Comparison of ENCODE assay signal across 15 mouse cellular contexts in the genomic region with DNA sequence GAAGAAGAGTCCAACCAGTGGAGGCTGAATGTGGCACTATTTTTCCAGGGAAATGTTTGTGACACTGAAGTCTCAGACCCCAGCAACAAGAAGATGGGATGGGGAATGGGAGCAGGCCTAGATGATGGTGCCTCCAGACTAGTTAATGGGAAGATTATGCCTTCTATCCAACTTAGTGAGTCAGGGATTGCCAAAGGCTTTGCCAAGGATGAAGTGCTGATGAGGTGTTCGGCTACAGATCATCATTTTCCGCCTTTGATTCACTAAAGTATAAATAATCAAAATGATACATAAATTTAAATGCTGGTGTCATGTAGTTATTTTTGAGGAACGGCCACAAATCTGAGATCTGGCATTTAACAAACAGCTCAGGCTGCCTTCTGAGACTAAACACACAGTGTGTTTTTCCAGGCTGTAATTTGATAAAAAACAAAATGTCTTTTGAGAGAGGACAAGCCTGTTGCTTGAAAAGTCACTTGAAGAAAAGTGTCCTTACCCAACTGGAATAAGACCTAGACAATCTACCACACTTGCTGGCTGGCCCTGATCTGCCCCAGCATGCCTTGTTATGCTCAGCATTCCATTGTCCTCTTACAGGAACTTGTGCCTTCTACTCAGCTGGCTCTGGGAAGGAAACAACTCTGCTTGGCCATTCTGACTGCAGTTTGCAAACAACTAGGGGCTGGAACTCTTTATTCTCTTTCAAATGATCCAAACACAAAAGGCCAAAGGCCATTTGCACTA.
"Had no signal": no experiment of that assay in that cellular context is flagged by ENCODE, and none has a peak within 500 bp of the region (broad histone marks: within the 10 kb centered on the region; RNA-seq: fewer than 3 reads in every experiment).

No protein-coding gene starts in this region.

- H3K9ac ChIP-seq: limb, embryonic 13.5 days; liver, embryonic 12.5 days; midbrain, embryonic 13.5 days; neural tube, embryonic 15.5 days had no signal

- ATAC-seq: inflammation-experienced regulatory T-cells, adult 6 months; liver, embryonic 12.5 days; midbrain, embryonic 13.5 days had no signal

- H3K9me3 ChIP-seq: limb, embryonic 13.5 days; liver, embryonic 12.5 days; midbrain, embryonic 13.5 days; neural tube, embryonic 15.5 days had no signal

- H3K36me3 ChIP-seq: limb, embryonic 13.5 days; liver, embryonic 12.5 days; midbrain, embryonic 13.5 days; neural tube, embryonic 15.5 days had no signal

- H3K4me2 ChIP-seq: limb, embryonic 13.5 days; liver, embryonic 12.5 days; midbrain, embryonic 13.5 days; neural tube, embryonic 15.5 days had no signal

- H3K27ac ChIP-seq: layer of hippocampus, adult 2 months; limb, embryonic 13.5 days; liver, embryonic 12.5 days; midbrain, embryonic 13.5 days; neural tube, embryonic 15.5 days had no signal

- H3K4me3 ChIP-seq: layer of hippocampus, adult 2 months; limb, embryonic 13.5 days; liver, embryonic 12.5 days; midbrain, embryonic 13.5 days; myocyte; neural tube, embryonic 15.5 days had no signal

- H3K4me1 ChIP-seq: limb, embryonic 13.5 days; liver, embryonic 12.5 days; midbrain, embryonic 13.5 days; neural tube, embryonic 15.5 days had no signal

- H3K27me3 ChIP-seq: limb, embryonic 13.5 days; liver, embryonic 12.5 days; midbrain, embryonic 13.5 days; neural tube, embryonic 15.5 days had no signal

- DNase-seq: kidney, adult 11 months; kidney, adult 9 months; kidney, postnatal 10 days; kidney, postnatal 4 days; left cerebral cortex, postnatal 4 days; right cerebral cortex, adult 18-20 months; right cerebral cortex, postnatal 25 days; thymus, postnatal 36 days had no signal
